27 mouse cellular contexts compared by ENCODE assay signal in genomic region chr12:113056089-113056488, GRCm38 (mm10). TPM values are rescaled to one million over a fixed set of nuclear protein-coding genes. Genes with fewer than 3 reads are reported as not detected.
DNase-seq lines count a peak whose midpoint lies in the region; ATAC-seq and TF ChIP-seq lines count a peak whose summit lies in the region.
"Had no signal": no experiment of that assay in that cellular context is flagged by ENCODE, and none has a peak within 500 bp of the region (broad histone marks: within the 10 kb centered on the region; RNA-seq: fewer than 3 reads in every experiment).

No protein-coding gene starts in this region.

- no peak for TF ChIP-seq CTCF in liver, postnatal 0 days (IDR thresholded peaks at IDR 0.05; ENCODE audit: low read depth)

- no peaks in the 10 kb centered on the region for H3K9me3 ChIP-seq in heart, embryonic 10.5 days
- no peaks in the 10 kb centered on the region for H3K9me3 ChIP-seq in liver, postnatal 0 days (ENCODE audit: low read length)
- no peaks in the 10 kb centered on the region for H3K9me3 ChIP-seq in liver, embryonic 12.5 days (replicated peaks)
- H3K9me3 ChIP-seq: embryonic facial prominence, embryonic 10.5 days; embryonic facial prominence, embryonic 12.5 days; forebrain, embryonic 13.5 days; forebrain, embryonic 15.5 days; G1E had no signal

- H3K27ac ChIP-seq in heart, embryonic 10.5 days, result no peak overlapping the region
- no peak overlapping the region for H3K27ac ChIP-seq in liver, postnatal 0 days (ENCODE audit: low read depth)
- no peak overlapping the region for H3K27ac ChIP-seq in liver, embryonic 12.5 days
- H3K27ac ChIP-seq: embryonic facial prominence, embryonic 10.5 days; embryonic facial prominence, embryonic 12.5 days; forebrain, embryonic 13.5 days; forebrain, embryonic 15.5 days had no signal

- peaks cover 65% of the 10 kb centered on the region for H3K36me3 ChIP-seq in heart, embryonic 10.5 days
- H3K36me3 ChIP-seq in liver, postnatal 0 days (replicated peaks; ENCODE audit: insufficient read depth, low read length), result peaks cover 53% of the 10 kb centered on the region
- H3K36me3 ChIP-seq in liver, embryonic 12.5 days, result peaks cover 93% of the 10 kb centered on the region

- H3K9ac ChIP-seq in liver, postnatal 0 days (replicated peaks), result no peak overlapping the region
- H3K9ac ChIP-seq in liver, embryonic 12.5 days, result no peak overlapping the region
- H3K9ac ChIP-seq: embryonic facial prominence, embryonic 12.5 days; forebrain, embryonic 13.5 days; forebrain, embryonic 15.5 days had no signal

- H3K4me1 ChIP-seq in heart, embryonic 10.5 days, result peaks cover 13% of the 10 kb centered on the region
- H3K4me1 ChIP-seq in liver, postnatal 0 days (ENCODE audit: insufficient read depth), result no peaks in the 10 kb centered on the region
- peaks cover 32% of the 10 kb centered on the region for H3K4me1 ChIP-seq in liver, embryonic 12.5 days
- H3K4me1 ChIP-seq: forebrain, embryonic 13.5 days; forebrain, embryonic 15.5 days had no signal

- TF ChIP-seq EP300 in liver, postnatal 0 days (IDR thresholded peaks at IDR 0.05; ENCODE audit: low read depth), result no peak

- 70% methylated on average over 8 of the region's 8 CpGs for WGBS in heart, embryonic 10.5 days
- 75% methylated on average over 8 of the region's 8 CpGs for WGBS in liver, postnatal 0 days (ENCODE audit: insufficient replicate concordance)
- 79% methylated on average over 8 of the region's 8 CpGs for WGBS in liver, embryonic 12.5 days (ENCODE audit: insufficient replicate concordance)

- peak; percentile 62 for ATAC-seq in liver, postnatal 0 days
- no peak for ATAC-seq in liver, embryonic 12.5 days
- ATAC-seq: activated CD4-positive, CD25-positive, alpha-beta regulatory T cell, adult 4 months; forebrain, embryonic 13.5 days; forebrain, embryonic 15.5 days; Patski had no signal

- no peak overlapping the region for H3K4me3 ChIP-seq in heart, embryonic 10.5 days
- H3K4me3 ChIP-seq in liver, postnatal 0 days (ENCODE audit: low read depth, low read length), result no peak overlapping the region
- H3K4me3 ChIP-seq in liver, embryonic 12.5 days, result no peak overlapping the region
- H3K4me3 ChIP-seq: embryonic facial prominence, embryonic 10.5 days; embryonic facial prominence, embryonic 12.5 days; forebrain, embryonic 13.5 days; forebrain, embryonic 15.5 days had no signal

- no peak overlapping the region for H3K4me2 ChIP-seq in liver, postnatal 0 days (ENCODE audit: low read depth, low read length)
- H3K4me2 ChIP-seq in liver, embryonic 12.5 days, result no peak overlapping the region
- H3K4me2 ChIP-seq: embryonic facial prominence, embryonic 12.5 days; forebrain, embryonic 13.5 days; forebrain, embryonic 15.5 days had no signal

- no peaks in the 10 kb centered on the region for H3K27me3 ChIP-seq in heart, embryonic 10.5 days (ENCODE audit: insufficient read depth, poor library complexity, severe bottlenecking)
- no peaks in the 10 kb centered on the region for H3K27me3 ChIP-seq in liver, postnatal 0 days (ENCODE audit: insufficient read depth, low read length)
- H3K27me3 ChIP-seq in liver, embryonic 12.5 days (replicated peaks), result no peaks in the 10 kb centered on the region
- H3K27me3 ChIP-seq: CH12.LX; embryonic facial prominence, embryonic 12.5 days; forebrain, embryonic 13.5 days; forebrain, embryonic 15.5 days; Patski had no signal

- DNase-seq in heart, adult 18-20 months, result peak; percentile 56 to 68
- no peak for DNase-seq in heart, embryonic 10.5 days (ENCODE audit: low spot score)
- DNase-seq in heart, adult 8-10 months (ENCODE audit: low spot score), result peak; percentile 36
- no peak for DNase-seq in heart, postnatal 4 days
- DNase-seq in liver, postnatal 0 days, result no peak
- DNase-seq: adrenal gland, adult 8-10 months; adrenal gland, postnatal 14 days; adrenal gland, postnatal 36 days; B cell, adult 2 months; cerebellum, adult 11-12 months; cerebellum, adult 2 months; cerebellum, adult 9-10 months; cerebellum, postnatal 10 days; cerebellum, postnatal 25 days had no signal

RNA-seq across cellular contexts. Expression of gene Tex22, which starts 18.2 kb away (rescaled TPM):
- total RNA-seq in heart, adult 18-20 months (2021), result not detected
- not detected in 2 replicates for polyA plus RNA-seq in heart, embryonic 10.5 days (2016; fragmentation: Nextera tagmentation; extraction: Ambion mirVana)
- total RNA-seq in heart, adult 8-10 months (2022), result not detected
- under 1 TPM in 1 of 2 experiments, not detected in 1; 0.29 TPM for total RNA-seq in heart, postnatal 4 days (2021)
- polyA plus RNA-seq in liver, postnatal 0 days (2015; fragmentation: Nextera tagmentation; extraction: Ambion mirVana), result not detected in 2 replicates
- not detected in 2 replicates for polyA plus RNA-seq in liver, embryonic 12.5 days (2016; fragmentation: Nextera tagmentation; extraction: Ambion mirVana)
- polyA plus RNA-seq: CD4-positive, CD25-positive, alpha-beta regulatory T cell, adult 4 months; cortical plate, adult 2 months; embryonic facial prominence, embryonic 10.5 days; embryonic facial prominence, embryonic 14.5 days; forebrain, embryonic 11.5 days; forebrain, embryonic 13.5 days; G1E; Patski had no signal

RNA-seq across cellular contexts. Expression of gene Pacs2, which starts 41.8 kb away (rescaled TPM):
- 10 to 100 TPM; 33.1 to 37.1 TPM for total RNA-seq in heart, adult 18-20 months (2021)
- 11.7 TPM in 2 replicates for polyA plus RNA-seq in heart, embryonic 10.5 days (2016; fragmentation: Nextera tagmentation; extraction: Ambion mirVana)
- total RNA-seq in heart, adult 8-10 months (2022), result 10 to 100 TPM; 30.4 to 38.2 (median 36.1) TPM
- total RNA-seq in heart, postnatal 4 days (2021), result 10 to 100 TPM; 31.8 to 33.4 TPM
- polyA plus RNA-seq in liver, postnatal 0 days (2015; fragmentation: Nextera tagmentation; extraction: Ambion mirVana), result 3.9 and 4.0 TPM in 2 replicates
- polyA plus RNA-seq in liver, embryonic 12.5 days (2016; fragmentation: Nextera tagmentation; extraction: Ambion mirVana), result 8.3 and 9.6 TPM in 2 replicates

RNA-seq across cellular contexts. Expression of gene Mta1, which starts 42.0 kb away (rescaled TPM):
- total RNA-seq in heart, adult 18-20 months (2021), result 10 to 100 TPM; 43.9 to 46.2 TPM
- 12.0 and 17.5 TPM in 2 replicates for polyA plus RNA-seq in heart, embryonic 10.5 days (2016; fragmentation: Nextera tagmentation; extraction: Ambion mirVana)
- total RNA-seq in heart, adult 8-10 months (2022), result 10 to 100 TPM; 45.0 to 47.2 (median 46.1) TPM
- 10 to 100 TPM; 55.2 to 61.3 TPM for total RNA-seq in heart, postnatal 4 days (2021)
- 3.6 and 3.9 TPM in 2 replicates for polyA plus RNA-seq in liver, postnatal 0 days (2015; fragmentation: Nextera tagmentation; extraction: Ambion mirVana)
- polyA plus RNA-seq in liver, embryonic 12.5 days (2016; fragmentation: Nextera tagmentation; extraction: Ambion mirVana), result 7.2 and 7.7 TPM in 2 replicates

RNA-seq across cellular contexts. Expression of gene Brf1, which starts 55.6 kb away (rescaled TPM):
- 10 to 100 TPM; 21.4 to 26.4 TPM for total RNA-seq in heart, adult 18-20 months (2021)
- 35.3 and 41.5 TPM in 2 replicates for polyA plus RNA-seq in heart, embryonic 10.5 days (2016; fragmentation: Nextera tagmentation; extraction: Ambion mirVana)
- total RNA-seq in heart, adult 8-10 months (2022), result 10 to 100 TPM; 22.9 to 28.1 (median 24.6) TPM
- total RNA-seq in heart, postnatal 4 days (2021), result 10 to 100 TPM; 38.3 to 40.8 TPM
- polyA plus RNA-seq in liver, postnatal 0 days (2015; fragmentation: Nextera tagmentation; extraction: Ambion mirVana), result 17.0 and 18.4 TPM in 2 replicates
- 46.2 and 47.1 TPM in 2 replicates for polyA plus RNA-seq in liver, embryonic 12.5 days (2016; fragmentation: Nextera tagmentation; extraction: Ambion mirVana)

Comparison
In these comparisons a context has a peak if more than half of its experiments do, and no peak if none do; other contexts are left out.
1. DNase-seq: peak in heart, adult 18-20 months (2 of 2) and heart, adult 8-10 months (single experiment); none in heart, embryonic 10.5 days (single experiment), heart, postnatal 4 days (single experiment) and liver, postnatal 0 days (single experiment).